Mouse (Mus musculus): ENCODE measurements around the gene Olfr1109. TPM values are rescaled to one million over a fixed set of nuclear protein-coding genes. Genes with fewer than 3 reads are reported as not detected.

Gene Olfr1109
- polyA plus RNA-seq (2012; ENCODE audit: insufficient read depth, insufficient read length, missing spikeins), result 0.33 TPM in 1 of 2 replicates, not detected in the other

DNA sequence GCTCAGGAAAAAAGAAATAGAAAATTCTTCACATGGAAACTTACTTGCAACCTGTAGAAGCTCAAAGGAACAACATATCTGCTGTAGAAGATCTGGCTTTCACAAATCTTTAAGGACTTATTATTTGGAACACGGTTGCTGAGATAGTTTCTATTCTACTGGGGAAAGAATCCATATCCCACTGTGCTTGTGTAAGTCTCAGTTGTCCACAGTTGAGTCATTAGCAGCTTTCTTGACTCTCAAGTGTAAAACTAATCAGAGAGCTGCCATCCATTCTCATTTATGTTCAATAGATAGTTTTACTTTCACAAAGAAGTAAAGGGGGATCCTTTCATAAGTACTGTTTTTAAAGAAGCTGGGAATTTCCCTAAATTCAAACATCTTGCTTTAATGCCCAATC is at the start of gene Olfr1109:
Gene Olfr1109, minus strand, starts transcription at position 101 of the 400 bp plus-strand sequence.
- TF ChIP-seq CTCF (IDR thresholded peaks at IDR 0.05; ENCODE audit: low read depth, low read length) (no peak), POLR2A (IDR thresholded peaks at IDR 0.05; ENCODE audit: borderline replicate concordance, low read depth, low read length) (no peak)
- Histone ChIP-seq H3K27ac (ENCODE audit: insufficient read depth, low read depth, low read length) (no peak within 1 kb of the TSS), H3K4me1 (ENCODE audit: control insufficient read depth, insufficient read depth, low read length) (no peaks in the 10 kb centered on the region), H3K4me3 (ENCODE audit: insufficient read depth, low read length) (no peak within 1 kb of the TSS)

DNA sequence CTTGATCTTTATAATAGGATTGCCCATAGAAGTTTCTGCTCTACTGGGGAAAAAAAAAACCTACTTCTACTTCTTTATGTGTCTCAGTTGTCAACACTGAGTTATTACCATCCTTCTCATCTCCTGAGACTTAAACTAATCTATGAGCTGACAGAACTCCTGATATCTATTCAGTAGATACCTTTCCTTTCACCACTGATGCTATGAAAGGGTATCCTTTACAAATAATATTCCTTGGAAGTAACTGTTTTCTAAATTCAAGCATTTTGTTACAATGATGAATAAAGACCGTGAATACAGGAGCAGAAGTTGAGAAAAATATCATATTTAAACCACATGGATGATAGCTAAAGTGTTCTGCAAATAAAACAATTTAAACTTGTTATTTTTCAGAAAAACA is 44.4 kb upstream of the Olfr1109 start, which contains the start of gene Olfr1110:
Gene Olfr1110, minus strand, starts transcription at position 101 of the 400 bp plus-strand sequence.
- H3K4me3 ChIP-seq (ENCODE audit: insufficient read depth, low read length), result no peak within 1 kb of the TSS
- TF ChIP-seq CTCF (IDR thresholded peaks at IDR 0.05; ENCODE audit: low read depth, low read length) (no peak), POLR2A (IDR thresholded peaks at IDR 0.05; ENCODE audit: borderline replicate concordance, low read depth, low read length) (no peak)
- H3K27ac ChIP-seq (ENCODE audit: insufficient read depth, low read depth, low read length), result no peak within 1 kb of the TSS
- H3K4me1 ChIP-seq (ENCODE audit: control insufficient read depth, insufficient read depth, low read length), result no peaks in the 10 kb centered on the region

GRCm38 (mm10) chr2:87114467-87114866 is 18.7 kb upstream of the Olfr1109 start, which contains the start of gene Olfr259:
Gene Olfr259, minus strand, starts transcription at chr2:87114567.
- Histone ChIP-seq H3K4me1 (ENCODE audit: control insufficient read depth, insufficient read depth, low read length) (no peaks in the 10 kb centered on the region), H3K27ac (ENCODE audit: insufficient read depth, low read depth, low read length) (no peak within 1 kb of the TSS), H3K4me3 (ENCODE audit: insufficient read depth, low read length) (no peak within 1 kb of the TSS)
- TF ChIP-seq CTCF (IDR thresholded peaks at IDR 0.05; ENCODE audit: low read depth, low read length), result no peak
- no peak for TF ChIP-seq POLR2A (IDR thresholded peaks at IDR 0.05; ENCODE audit: borderline replicate concordance, low read depth, low read length)

- Histone ChIP-seq H3K27ac (ENCODE audit: insufficient read depth, low read depth, low read length) (no peak within 1 kb of the TSS), H3K4me1 (ENCODE audit: control insufficient read depth, insufficient read depth, low read length) (no peaks in the 10 kb centered on the region), H3K4me3 (ENCODE audit: insufficient read depth, low read length) (no peak within 1 kb of the TSS)
- no peak for TF ChIP-seq CTCF (IDR thresholded peaks at IDR 0.05; ENCODE audit: low read depth, low read length)
- TF ChIP-seq POLR2A (IDR thresholded peaks at IDR 0.05; ENCODE audit: borderline replicate concordance, low read depth, low read length), result no peak
These were observed 20.1 kb downstream of the Olfr1109 start, which contains the start of gene Olfr1107 for GRCm38 (mm10) chr2:87075717-87076116. Gene Olfr1107, minus strand, starts transcription at chr2:87075817.

- no peaks in the 10 kb centered on the region for H3K4me1 ChIP-seq (ENCODE audit: control insufficient read depth, insufficient read depth, low read length)
- no peak for TF ChIP-seq CTCF (IDR thresholded peaks at IDR 0.05; ENCODE audit: low read depth, low read length)
- no peak for TF ChIP-seq POLR2A (IDR thresholded peaks at IDR 0.05; ENCODE audit: borderline replicate concordance, low read depth, low read length)
These were observed 43.6 kb downstream of the Olfr1109 start, which contains the start of gene Olfr1106 for GRCm38 (mm10) chr2:87052173-87052572. Gene Olfr1106, minus strand, starts transcription at chr2:87052273.

More at GRCm38 (mm10) chr2:87052173-87052572, 43.6 kb downstream of the Olfr1109 start, which contains the start of gene Olfr1106:
- Histone ChIP-seq H3K4me3 (ENCODE audit: insufficient read depth, low read length) (no peak within 1 kb of the TSS), H3K27ac (ENCODE audit: insufficient read depth, low read depth, low read length) (no peak within 1 kb of the TSS)

Other genes with a start within 250 kb of the Olfr1109 start
- not detected in 2 replicates for gene Olfr1095, start 244.3 kb downstream of the Olfr1109 start, polyA plus RNA-seq (2012; ENCODE audit: insufficient read depth, insufficient read length, missing spikeins)
- not detected in 2 replicates for gene Gm13723, start 221.2 kb downstream of the Olfr1109 start, polyA plus RNA-seq (2012; ENCODE audit: insufficient read depth, insufficient read length, missing spikeins)
- gene Olfr1097, start 203.8 kb downstream of the Olfr1109 start, polyA plus RNA-seq (2012; ENCODE audit: insufficient read depth, insufficient read length, missing spikeins), result 0.17 TPM in 1 of 2 replicates, not detected in the other
- gene Olfr1098, start 171.5 kb downstream of the Olfr1109 start, polyA plus RNA-seq (2012; ENCODE audit: insufficient read depth, insufficient read length, missing spikeins), result not detected in 2 replicates
- gene Olfr1099, start 135.3 kb downstream of the Olfr1109 start, polyA plus RNA-seq (2012; ENCODE audit: insufficient read depth, insufficient read length, missing spikeins), result not detected in 2 replicates
- gene Olfr1100, start 116.1 kb downstream of the Olfr1109 start, polyA plus RNA-seq (2012; ENCODE audit: insufficient read depth, insufficient read length, missing spikeins), result not detected in 2 replicates
- gene Olfr1101, start 104.8 kb downstream of the Olfr1109 start, polyA plus RNA-seq (2012; ENCODE audit: insufficient read depth, insufficient read length, missing spikeins), result not detected in 2 replicates
- not detected in 2 replicates for gene Olfr1102, start 97.6 kb downstream of the Olfr1109 start, polyA plus RNA-seq (2012; ENCODE audit: insufficient read depth, insufficient read length, missing spikeins)
- gene Olfr1104, start 68.9 kb downstream of the Olfr1109 start, polyA plus RNA-seq (2012; ENCODE audit: insufficient read depth, insufficient read length, missing spikeins), result not detected in 2 replicates
- not detected in 2 replicates for gene Olfr1105, start 59.5 kb downstream of the Olfr1109 start, polyA plus RNA-seq (2012; ENCODE audit: insufficient read depth, insufficient read length, missing spikeins)
- gene Olfr1106, start 43.7 kb downstream of the Olfr1109 start, polyA plus RNA-seq (2012; ENCODE audit: insufficient read depth, insufficient read length, missing spikeins), result not detected in 2 replicates
- not detected in 2 replicates for gene Olfr1107, start 20.2 kb downstream of the Olfr1109 start, polyA plus RNA-seq (2012; ENCODE audit: insufficient read depth, insufficient read length, missing spikeins)
- not detected in 2 replicates for gene Olfr259, start 18.6 kb upstream of the Olfr1109 start, polyA plus RNA-seq (2012; ENCODE audit: insufficient read depth, insufficient read length, missing spikeins)
- gene Olfr1110, start 44.3 kb upstream of the Olfr1109 start, polyA plus RNA-seq (2012; ENCODE audit: insufficient read depth, insufficient read length, missing spikeins), result not detected in 2 replicates
- not detected in 2 replicates for gene Olfr1111, start 56.6 kb upstream of the Olfr1109 start, polyA plus RNA-seq (2012; ENCODE audit: insufficient read depth, insufficient read length, missing spikeins)
- gene Olfr1112, start 91.8 kb upstream of the Olfr1109 start, polyA plus RNA-seq (2012; ENCODE audit: insufficient read depth, insufficient read length, missing spikeins), result not detected in 2 replicates
- gene Olfr1113, start 113.0 kb upstream of the Olfr1109 start, polyA plus RNA-seq (2012; ENCODE audit: insufficient read depth, insufficient read length, missing spikeins), result not detected in 2 replicates
- not detected in 2 replicates for gene Olfr1115, start 152.0 kb upstream of the Olfr1109 start, polyA plus RNA-seq (2012; ENCODE audit: insufficient read depth, insufficient read length, missing spikeins)
- gene Olfr1116, start 171.5 kb upstream of the Olfr1109 start, polyA plus RNA-seq (2012; ENCODE audit: insufficient read depth, insufficient read length, missing spikeins), result not detected in 2 replicates
- not detected in 2 replicates for gene Olfr1118, start 211.6 kb upstream of the Olfr1109 start, polyA plus RNA-seq (2012; ENCODE audit: insufficient read depth, insufficient read length, missing spikeins)